ENCODE assay signal across 24 mouse cellular contexts in genomic region chr11:74478877-74479276, GRCm38 (mm10).
"Had no signal": no experiment of that assay in that cellular context is flagged by ENCODE, and none has a peak within 500 bp of the region (broad histone marks: within the 10 kb centered on the region; RNA-seq: fewer than 3 reads in every experiment).

No protein-coding gene starts in this region.

- H3K9ac ChIP-seq: heart, embryonic 12.5 days; hindbrain, embryonic 12.5 days; hindbrain, embryonic 14.5 days; intestine, embryonic 15.5 days; limb, embryonic 13.5 days; limb, embryonic 15.5 days; liver, embryonic 12.5 days had no signal

- H3K4me1 ChIP-seq: intestine, embryonic 15.5 days; limb, embryonic 13.5 days; limb, embryonic 15.5 days; liver, embryonic 12.5 days had no signal

- H3K9me3 ChIP-seq: heart, embryonic 10.5 days; heart, embryonic 12.5 days; hindbrain, embryonic 10.5 days; hindbrain, embryonic 12.5 days; intestine, embryonic 15.5 days; limb, embryonic 13.5 days; limb, embryonic 15.5 days; liver, embryonic 12.5 days had no signal

- ATAC-seq: inflammation-experienced regulatory T-cells, adult 6 months; intestine, embryonic 15.5 days; intestine, postnatal 0 days; liver, embryonic 12.5 days had no signal

- H3K4me3 ChIP-seq: gastrocnemius, adult 2 months; heart, embryonic 10.5 days; heart, embryonic 12.5 days; hindbrain, embryonic 10.5 days; hindbrain, embryonic 12.5 days; intestine, embryonic 15.5 days; left cerebral cortex, adult 2 months; limb, embryonic 13.5 days; limb, embryonic 15.5 days; liver, embryonic 12.5 days had no signal

- H3K27me3 ChIP-seq: heart, embryonic 12.5 days; hindbrain, embryonic 12.5 days; intestine, embryonic 15.5 days; limb, embryonic 13.5 days; limb, embryonic 15.5 days; liver, embryonic 12.5 days had no signal

- H3K4me2 ChIP-seq: heart, embryonic 12.5 days; hindbrain, embryonic 12.5 days; hindbrain, embryonic 14.5 days; intestine, embryonic 15.5 days; limb, embryonic 13.5 days; limb, embryonic 15.5 days; liver, embryonic 12.5 days had no signal

- H3K27ac ChIP-seq: gastrocnemius, adult 2 months; heart, embryonic 10.5 days; hindbrain, embryonic 10.5 days; hindbrain, embryonic 12.5 days; hindbrain, embryonic 14.5 days; intestine, embryonic 15.5 days; limb, embryonic 13.5 days; limb, embryonic 15.5 days; liver, embryonic 12.5 days had no signal

- H3K36me3 ChIP-seq: heart, embryonic 10.5 days; heart, embryonic 12.5 days; hindbrain, embryonic 10.5 days; hindbrain, embryonic 12.5 days; intestine, embryonic 15.5 days; limb, embryonic 13.5 days; limb, embryonic 15.5 days; liver, embryonic 12.5 days had no signal

- DNase-seq: gastrocnemius, adult 2 months; gastrocnemius, postnatal 10 days; gastrocnemius, postnatal 25 days; heart, adult 18-20 months; heart, postnatal 10 days; heart, postnatal 4 days; kidney, adult 18-20 months; kidney, adult 8-10 months; kidney, postnatal 10 days; kidney, postnatal 25 days; kidney, postnatal 4 days; left cerebral cortex, postnatal 4 days had no signal
